Mouse (Mus musculus): ENCODE data around the gene Oxnad1. TPM values are rescaled to one million over a fixed set of nuclear protein-coding genes. Genes with fewer than 3 reads are reported as not detected.

Gene Oxnad1
- polyA plus RNA-seq, 1 experiment from 2014 or later = 19.9 TPM

GRCm38 (mm10) chr14:32056675-32057074 is 28.5 kb upstream of the Oxnad1 start:
- Histone ChIP-seq H3K9me3 (replicated peaks; ENCODE audit: control insufficient read depth, low read length, poor library complexity, severe bottlenecking) (no peaks in the 10 kb centered on the region), H3K4me1 (ENCODE audit: control insufficient read depth, insufficient read depth, low read length) (no peaks in the 10 kb centered on the region), H3K4me3 (ENCODE audit: low read depth, low read length) (no peak overlapping the region), H3K4me2 (ENCODE audit: low read length) (no peak overlapping the region), H3K36me3 (ENCODE audit: control insufficient read depth, insufficient read depth, low read length) (no peaks in the 10 kb centered on the region), H3K9ac (ENCODE audit: low read depth, low read length) (no peak overlapping the region), H3K27ac (ENCODE audit: low read length) (no peak overlapping the region), H3K27me3 (ENCODE audit: control insufficient read depth, insufficient read depth, low read depth, low read length) (no peaks in the 10 kb centered on the region)
- WGBS = 96% methylated on average over 2 of the region's 2 CpGs
- no peak for ATAC-seq

- Histone ChIP-seq H3K9me3 (replicated peaks; ENCODE audit: control insufficient read depth, low read length, poor library complexity, severe bottlenecking) (no peaks in the 10 kb centered on the region), H3K4me1 (ENCODE audit: control insufficient read depth, insufficient read depth, low read length) (no peaks in the 10 kb centered on the region), H3K27ac (ENCODE audit: low read length) (no peak overlapping the region), H3K36me3 (ENCODE audit: control insufficient read depth, insufficient read depth, low read length) (no peaks in the 10 kb centered on the region), H3K9ac (ENCODE audit: low read depth, low read length) (no peak overlapping the region), H3K4me3 (ENCODE audit: low read depth, low read length) (no peak overlapping the region), H3K4me2 (ENCODE audit: low read length) (no peak overlapping the region), H3K27me3 (ENCODE audit: control insufficient read depth, insufficient read depth, low read depth, low read length) (no peaks in the 10 kb centered on the region)
- WGBS = 83% methylated on average over 4 of the region's 4 CpGs
- no peak for ATAC-seq
Observed at GRCm38 (mm10) chr14:32057664-32058063, 27.5 kb upstream of the Oxnad1 start.

GRCm38 (mm10) chr14:32061398-32061797 is 23.8 kb upstream of the Oxnad1 start:
- 83% methylated on average over 4 of the region's 4 CpGs for WGBS
- H3K27me3 ChIP-seq (ENCODE audit: control insufficient read depth, insufficient read depth, low read depth, low read length) = no peaks in the 10 kb centered on the region
- no peak overlapping the region for H3K9ac ChIP-seq (ENCODE audit: low read depth, low read length)
- no peak overlapping the region for H3K27ac ChIP-seq (ENCODE audit: low read length)
- H3K4me2 ChIP-seq (ENCODE audit: low read length) = no peak overlapping the region
- no peaks in the 10 kb centered on the region for H3K4me1 ChIP-seq (ENCODE audit: control insufficient read depth, insufficient read depth, low read length)
- H3K4me3 ChIP-seq (ENCODE audit: low read depth, low read length) = no peak overlapping the region
- no peak for ATAC-seq
- H3K9me3 ChIP-seq (replicated peaks; ENCODE audit: control insufficient read depth, low read length, poor library complexity, severe bottlenecking) = no peaks in the 10 kb centered on the region
- no peaks in the 10 kb centered on the region for H3K36me3 ChIP-seq (ENCODE audit: control insufficient read depth, insufficient read depth, low read length)

GRCm38 (mm10) chr14:32072807-32073206 is 12.4 kb upstream of the Oxnad1 start:
- no peak for ATAC-seq
- H3K27me3 ChIP-seq (ENCODE audit: control insufficient read depth, insufficient read depth, low read depth, low read length) = no peaks in the 10 kb centered on the region
- H3K4me1 ChIP-seq (ENCODE audit: control insufficient read depth, insufficient read depth, low read length) = no peaks in the 10 kb centered on the region
- H3K27ac ChIP-seq (ENCODE audit: low read length) = no peak overlapping the region
- H3K4me2 ChIP-seq (ENCODE audit: low read length) = no peak overlapping the region
- H3K9me3 ChIP-seq (replicated peaks; ENCODE audit: control insufficient read depth, low read length, poor library complexity, severe bottlenecking) = no peaks in the 10 kb centered on the region
- no peak overlapping the region for H3K9ac ChIP-seq (ENCODE audit: low read depth, low read length)
- no peak overlapping the region for H3K4me3 ChIP-seq (ENCODE audit: low read depth, low read length)
- H3K36me3 ChIP-seq (ENCODE audit: control insufficient read depth, insufficient read depth, low read length) = no peaks in the 10 kb centered on the region

- H3K4me1 ChIP-seq (ENCODE audit: control insufficient read depth, insufficient read depth, low read length) = no peaks in the 10 kb centered on the region
Observed at GRCm38 (mm10) chr14:32073211-32073685, 11.9 kb upstream of the Oxnad1 start.

GRCm38 (mm10) chr14:32073901-32074300 is 11.3 kb upstream of the Oxnad1 start:
- H3K27ac ChIP-seq (ENCODE audit: low read length) = no peak overlapping the region
- no peaks in the 10 kb centered on the region for H3K9me3 ChIP-seq (replicated peaks; ENCODE audit: control insufficient read depth, low read length, poor library complexity, severe bottlenecking)
- no peak overlapping the region for H3K9ac ChIP-seq (ENCODE audit: low read depth, low read length)
- H3K4me1 ChIP-seq (ENCODE audit: control insufficient read depth, insufficient read depth, low read length) = no peaks in the 10 kb centered on the region
- no peaks in the 10 kb centered on the region for H3K27me3 ChIP-seq (ENCODE audit: control insufficient read depth, insufficient read depth, low read depth, low read length)
- no peak for ATAC-seq
- H3K4me3 ChIP-seq (ENCODE audit: low read depth, low read length) = no peak overlapping the region
- H3K4me2 ChIP-seq (ENCODE audit: low read length) = no peak overlapping the region
- 77% methylated on average over 7 of the region's 7 CpGs for WGBS
- no peaks in the 10 kb centered on the region for H3K36me3 ChIP-seq (ENCODE audit: control insufficient read depth, insufficient read depth, low read length)

More at GRCm38 (mm10) chr14:32073211-32073685, 11.9 kb upstream of the Oxnad1 start:
- Histone ChIP-seq H3K9me3 (replicated peaks; ENCODE audit: control insufficient read depth, low read length, poor library complexity, severe bottlenecking) (no peaks in the 10 kb centered on the region), H3K27me3 (ENCODE audit: control insufficient read depth, insufficient read depth, low read depth, low read length) (no peaks in the 10 kb centered on the region), H3K4me2 (ENCODE audit: low read length) (no peak overlapping the region), H3K4me3 (ENCODE audit: low read depth, low read length) (no peak overlapping the region), H3K36me3 (ENCODE audit: control insufficient read depth, insufficient read depth, low read length) (no peaks in the 10 kb centered on the region), H3K9ac (ENCODE audit: low read depth, low read length) (no peak overlapping the region), H3K27ac (ENCODE audit: low read length) (no peak overlapping the region)
- ATAC-seq = no peak
- 61% methylated on average over 8 of the region's 8 CpGs for WGBS

- ATAC-seq = peak; percentile 75
- peaks cover 13% of the 10 kb centered on the region for H3K36me3 ChIP-seq (ENCODE audit: control insufficient read depth, insufficient read depth, low read length)
- no peaks in the 10 kb centered on the region for H3K9me3 ChIP-seq (replicated peaks; ENCODE audit: control insufficient read depth, low read length, poor library complexity, severe bottlenecking)
- no peaks in the 10 kb centered on the region for H3K4me1 ChIP-seq (ENCODE audit: control insufficient read depth, insufficient read depth, low read length)
- WGBS = 48% methylated on average over 8 of the region's 8 CpGs
- no peak overlapping the region for H3K4me3 ChIP-seq (ENCODE audit: low read depth, low read length)
- no peak overlapping the region for H3K4me2 ChIP-seq (ENCODE audit: low read length)
- H3K27ac ChIP-seq (ENCODE audit: low read length) = no peak overlapping the region
- H3K9ac ChIP-seq (ENCODE audit: low read depth, low read length) = no peak overlapping the region
- no peaks in the 10 kb centered on the region for H3K27me3 ChIP-seq (ENCODE audit: control insufficient read depth, insufficient read depth, low read depth, low read length)
Observed at GRCm38 (mm10) chr14:32076896-32077575, 8.1 kb upstream of the Oxnad1 start.

GRCm38 (mm10) chr14:32081026-32081425 is 4.1 kb upstream of the Oxnad1 start:
- Histone ChIP-seq H3K27ac (ENCODE audit: low read length) (no peak overlapping the region), H3K4me3 (ENCODE audit: low read depth, low read length) (no peak overlapping the region), H3K9me3 (replicated peaks; ENCODE audit: control insufficient read depth, low read length, poor library complexity, severe bottlenecking) (no peaks in the 10 kb centered on the region), H3K4me2 (ENCODE audit: low read length) (no peak overlapping the region), H3K27me3 (ENCODE audit: control insufficient read depth, insufficient read depth, low read depth, low read length) (no peaks in the 10 kb centered on the region), H3K36me3 (ENCODE audit: control insufficient read depth, insufficient read depth, low read length) (peaks cover 20% of the 10 kb centered on the region), H3K4me1 (ENCODE audit: control insufficient read depth, insufficient read depth, low read length) (peaks cover 7% of the 10 kb centered on the region), H3K9ac (ENCODE audit: low read depth, low read length) (no peak overlapping the region)
- 87% methylated on average over 10 of the region's 10 CpGs for WGBS
- no peak for ATAC-seq

GRCm38 (mm10) chr14:32082891-32083290 is 2.3 kb upstream of the Oxnad1 start:
- 98% methylated on average over 6 of the region's 6 CpGs for WGBS
- no peak overlapping the region for H3K4me2 ChIP-seq (ENCODE audit: low read length)
- no peak overlapping the region for H3K4me3 ChIP-seq (ENCODE audit: low read depth, low read length)
- no peak for ATAC-seq
- H3K9ac ChIP-seq (ENCODE audit: low read depth, low read length) = no peak overlapping the region
- no peaks in the 10 kb centered on the region for H3K27me3 ChIP-seq (ENCODE audit: control insufficient read depth, insufficient read depth, low read depth, low read length)
- peaks cover 18% of the 10 kb centered on the region for H3K4me1 ChIP-seq (ENCODE audit: control insufficient read depth, insufficient read depth, low read length)
- H3K27ac ChIP-seq (ENCODE audit: low read length) = no peak overlapping the region
- H3K36me3 ChIP-seq (ENCODE audit: control insufficient read depth, insufficient read depth, low read length) = peaks cover 20% of the 10 kb centered on the region
- H3K9me3 ChIP-seq (replicated peaks; ENCODE audit: control insufficient read depth, low read length, poor library complexity, severe bottlenecking) = no peaks in the 10 kb centered on the region
